Mouse (Mus musculus) fibroblast of lung, adult 2 months (primary cell): ENCODE measurements around the gene Ttc30a2.
A peak's percentile ranks its signal among the peaks of the same experiment; 100 is the strongest.
"Not testable (repeated sequence)": the region's sequence is repeated elsewhere in the genome, so short reads cannot be mapped to it uniquely, and the experiment has no call there.

Experiments used
- DNase-seq: peaks from one replicate; pipeline ENCODE4 v3.0.0-alpha.2; 2011; ENCODE audit warnings: low read depth

Ttc30a2 gene

DNA sequence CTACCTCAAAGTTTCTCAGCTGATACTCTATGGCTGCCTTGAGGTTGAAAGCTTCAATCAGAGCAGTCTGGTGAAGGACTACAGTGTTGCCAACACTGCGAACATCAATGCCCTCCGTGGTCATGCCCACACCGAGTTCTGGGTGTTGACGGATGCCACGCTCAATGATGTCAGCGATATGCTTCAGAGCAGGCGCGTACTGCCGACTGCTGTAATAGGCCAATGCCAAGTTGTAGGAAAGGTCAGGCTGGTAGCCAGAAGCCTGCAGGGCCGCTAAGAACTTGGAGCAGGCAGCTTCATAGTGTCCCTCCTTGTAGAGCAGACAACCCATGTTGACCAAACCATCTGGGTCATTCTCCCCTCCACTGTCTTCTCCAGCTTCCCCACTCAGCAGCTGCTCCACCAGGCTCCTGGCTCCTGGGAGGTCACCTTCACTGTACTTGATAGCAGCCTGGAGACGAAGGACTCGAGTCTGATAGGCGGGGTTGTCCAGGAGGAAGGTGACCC is 3.0 kb upstream of the Ttc30a2 start:
- not testable (repeated sequence) for DNase-seq

DNA sequence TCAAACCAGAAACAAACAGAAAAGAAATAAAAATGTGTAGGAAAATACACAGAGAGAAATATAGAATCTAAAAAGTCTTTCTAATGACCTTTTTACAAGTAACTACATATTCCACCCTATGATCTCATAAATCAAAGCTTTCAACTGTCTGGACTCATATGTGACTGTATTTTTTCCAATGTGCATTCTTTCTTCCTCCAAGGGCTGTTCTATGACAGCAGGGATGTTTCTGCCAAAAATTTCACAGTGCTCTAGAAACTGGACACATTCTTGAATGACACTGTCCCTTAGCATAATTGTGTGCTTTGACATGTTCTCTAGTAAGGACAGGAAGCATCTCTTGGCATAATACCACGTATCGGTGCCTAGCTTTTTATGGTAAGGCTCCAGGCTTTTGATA is 1.9 kb downstream of the Ttc30a2 start:
- DNase-seq = not testable (repeated sequence)

DNA sequence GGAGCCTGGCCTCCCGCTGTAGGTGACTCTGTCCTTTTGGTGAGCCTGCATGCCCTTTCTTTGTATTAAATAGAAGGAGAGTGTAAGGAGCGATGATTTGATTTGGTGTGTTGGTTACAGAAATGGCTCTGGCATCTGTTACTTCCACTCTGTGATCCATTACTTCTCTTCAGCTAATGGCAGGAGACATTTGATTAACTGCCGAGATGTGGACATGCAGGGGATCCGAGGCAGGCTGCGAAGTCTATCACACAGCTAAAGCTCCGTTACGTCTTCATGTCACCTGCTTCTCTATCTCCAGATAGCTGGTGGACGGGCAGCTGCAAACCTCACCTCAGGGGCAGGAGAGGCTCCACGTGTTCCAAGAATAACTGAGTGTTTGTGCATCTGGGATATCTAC is 3.8 kb downstream of the Ttc30a2 start:
- no peak for DNase-seq

DNA sequence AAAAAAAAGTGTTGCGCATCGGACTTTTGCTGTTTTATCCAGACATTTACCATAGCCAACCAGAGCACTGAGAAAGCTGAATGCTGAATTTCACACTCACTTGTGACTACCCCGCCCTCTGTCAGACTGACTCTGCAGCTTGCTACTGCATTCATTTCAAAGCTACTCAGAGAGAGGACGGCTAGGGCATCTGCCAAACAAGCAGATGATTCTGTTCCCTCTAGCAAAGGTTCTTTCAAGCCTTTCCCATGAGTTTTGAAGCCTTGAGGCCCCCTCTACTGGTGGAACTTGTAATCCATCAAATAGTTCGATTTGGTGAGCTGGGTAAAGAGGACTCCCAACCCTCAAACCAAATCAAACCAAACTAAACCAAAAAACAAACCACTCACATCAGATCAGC is 13.0 kb downstream of the Ttc30a2 start:
- DNase-seq = peak; percentile 77

DNA sequence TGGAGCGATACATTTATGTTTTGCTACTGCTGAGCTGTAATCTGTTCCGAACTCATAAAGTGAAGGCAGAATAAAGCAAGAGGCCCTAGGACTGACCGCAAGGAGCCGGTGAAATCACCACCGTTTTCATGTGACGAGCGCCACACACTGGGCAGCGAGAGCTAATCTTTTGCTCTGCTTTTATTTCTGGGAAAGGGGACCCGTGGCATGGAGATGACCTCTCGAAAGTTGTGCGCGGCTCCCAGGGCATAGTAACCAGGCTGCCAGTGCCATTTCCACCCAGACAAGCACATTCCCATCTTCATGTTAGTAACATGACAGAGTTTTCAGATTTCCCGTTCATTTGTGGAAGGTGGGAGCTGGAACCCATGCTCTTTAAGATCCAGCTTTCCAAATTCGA is 13.5 kb downstream of the Ttc30a2 start:
- DNase-seq = peak; percentile 35

DNA sequence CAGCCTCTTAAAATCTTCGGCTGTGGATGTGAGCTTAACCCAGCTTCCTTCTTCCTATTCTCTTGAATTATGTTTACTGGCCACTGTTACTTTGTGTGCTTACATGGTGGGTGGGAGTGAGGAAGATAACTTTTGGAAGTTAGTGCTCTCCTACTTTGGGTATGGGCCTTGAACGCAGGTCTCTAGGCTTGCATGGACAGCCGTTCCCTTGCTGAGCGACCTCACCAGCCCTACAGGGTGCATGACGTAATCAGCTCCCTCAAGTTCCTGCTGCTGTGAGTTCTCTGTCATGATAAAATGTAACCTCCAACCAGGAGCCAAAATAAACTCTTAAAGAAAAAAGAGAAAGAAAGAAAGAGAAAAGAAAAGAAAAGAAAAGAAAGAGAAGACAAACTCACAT is 13.9 kb downstream of the Ttc30a2 start:
- DNase-seq = no peak

DNA sequence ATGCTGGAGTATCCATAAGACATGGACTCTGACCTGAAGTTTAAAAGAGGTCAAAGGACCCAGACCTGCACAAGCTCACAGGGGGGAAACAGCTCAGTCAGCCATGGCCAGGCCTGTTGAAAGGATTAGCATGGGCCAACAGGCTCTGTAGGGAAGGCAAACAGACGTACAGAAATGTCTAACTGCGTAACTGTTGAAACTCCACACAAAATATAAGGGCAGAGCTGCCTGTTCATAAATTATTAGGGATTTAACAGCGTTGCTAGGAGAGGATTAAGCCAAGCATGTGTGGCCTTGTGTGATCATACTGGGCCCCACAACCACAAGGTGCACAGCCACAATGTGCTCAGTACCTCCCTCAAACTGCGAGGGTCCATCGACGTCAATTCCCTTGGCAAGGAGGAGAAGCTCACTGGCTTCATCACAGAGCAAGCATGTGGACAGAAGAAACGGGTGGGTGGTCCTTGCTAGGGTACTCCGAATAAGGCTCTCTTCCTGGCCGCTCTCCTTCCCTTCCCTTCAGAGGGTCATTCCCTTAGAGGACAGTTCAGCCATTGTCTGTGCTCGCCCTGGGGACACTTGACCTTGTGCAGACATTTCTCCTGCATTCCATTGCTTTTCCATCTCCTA is 14.6 kb downstream of the Ttc30a2 start:
- DNase-seq = no peak

DNA sequence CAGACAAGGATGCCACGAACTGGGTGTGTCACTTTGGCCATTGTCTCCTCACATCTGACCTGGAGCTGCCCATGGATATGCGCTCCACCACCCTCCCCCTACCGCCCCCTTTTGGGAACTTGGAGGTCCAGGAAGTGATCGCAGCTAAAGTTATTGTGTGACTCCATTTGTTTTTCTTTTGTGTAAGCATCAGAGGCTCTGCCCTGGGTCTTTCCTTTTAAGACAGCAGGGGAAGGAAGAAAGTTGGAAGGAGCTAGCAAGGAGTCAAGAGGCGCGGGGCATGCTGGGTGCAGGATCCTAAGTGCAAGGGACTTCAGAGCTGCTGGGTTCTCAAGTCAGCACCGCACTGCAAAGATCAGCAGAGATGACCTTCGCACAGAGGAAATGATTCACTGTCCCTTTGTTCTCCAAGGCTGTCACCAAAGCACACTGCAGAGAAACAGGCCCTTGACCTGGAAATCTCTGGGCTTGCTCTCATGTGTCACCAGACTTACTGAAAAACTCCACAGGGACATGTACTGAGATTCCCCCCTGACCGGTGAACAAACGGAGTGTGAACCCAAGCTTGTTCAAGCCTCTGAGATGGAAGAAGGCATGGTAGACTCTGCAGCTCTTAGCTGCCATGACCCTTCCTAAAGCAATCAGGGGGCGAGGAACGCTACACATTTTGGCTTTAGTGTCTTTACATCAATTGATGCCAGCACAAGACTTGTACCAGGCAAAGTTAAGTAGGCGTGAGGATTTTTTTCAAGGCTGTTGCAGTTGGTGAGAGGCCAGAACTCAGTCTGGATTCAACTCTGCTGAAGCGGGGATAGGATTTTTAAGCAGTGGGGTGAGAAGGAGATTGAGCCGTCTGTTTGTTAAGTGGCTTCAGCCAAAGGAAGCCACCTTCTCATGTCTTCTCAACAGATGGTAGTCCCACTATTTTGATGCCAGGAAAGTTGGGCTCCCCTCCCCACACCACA is 17.3 kb downstream of the Ttc30a2 start:
- DNase-seq = no peak

DNA sequence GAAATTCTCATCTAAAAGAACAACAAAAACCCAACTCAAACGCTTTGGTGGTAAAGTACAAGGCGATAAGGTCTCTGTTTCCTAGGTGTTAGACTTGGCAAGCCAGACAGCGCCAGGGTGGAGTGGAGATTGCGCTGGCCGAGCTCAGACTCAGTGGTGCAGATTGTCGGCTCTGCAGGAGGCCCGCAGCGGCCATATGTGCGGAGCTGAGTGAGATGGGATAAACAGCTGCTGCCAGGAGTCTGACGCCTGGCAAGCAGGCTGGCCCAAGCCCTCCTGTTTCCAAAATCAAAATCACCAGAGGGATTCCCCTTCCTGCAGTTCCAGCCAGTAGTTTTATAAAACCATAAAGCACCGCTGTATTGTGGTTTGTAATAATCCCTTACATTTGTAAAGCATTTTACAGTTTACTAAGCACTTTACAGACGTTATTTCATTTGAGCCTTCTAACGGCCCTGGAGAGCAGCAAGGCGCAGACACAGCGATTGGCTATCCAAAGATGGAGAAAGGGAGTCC is 18.1 kb downstream of the Ttc30a2 start:
- DNase-seq = no peak

DNA sequence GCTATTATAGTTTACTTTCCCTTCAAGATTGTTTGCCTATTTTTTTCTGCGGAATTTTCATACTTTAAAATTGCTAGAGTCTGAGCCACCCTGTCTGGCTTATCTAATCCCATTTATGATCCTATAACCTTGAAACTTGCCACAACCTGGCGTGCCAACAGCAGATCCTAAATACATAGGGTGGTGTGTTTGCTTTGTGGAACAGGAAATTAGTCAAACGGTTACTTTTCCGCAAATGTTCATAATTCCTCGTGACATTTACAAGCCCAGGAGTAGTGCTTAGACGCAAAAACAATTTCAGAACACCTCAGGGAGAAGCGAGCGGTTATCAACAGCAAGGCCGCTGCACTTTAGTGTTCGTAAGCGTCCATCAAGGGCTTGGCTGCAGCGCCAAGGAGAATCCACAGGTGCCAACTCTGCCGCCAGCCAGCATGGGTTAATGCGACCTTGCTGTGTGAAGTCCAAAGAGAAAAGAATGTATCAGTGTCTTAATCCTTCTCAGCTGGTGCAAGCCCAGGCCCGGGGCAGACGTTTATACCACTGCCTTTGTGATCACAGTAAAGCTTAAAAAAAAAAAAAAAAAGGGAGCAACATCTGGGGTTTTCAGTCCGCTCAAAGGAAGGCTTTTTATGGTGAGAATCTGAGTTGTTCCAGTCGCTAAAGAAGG is 18.7 kb downstream of the Ttc30a2 start:
- DNase-seq = no peak

DNA sequence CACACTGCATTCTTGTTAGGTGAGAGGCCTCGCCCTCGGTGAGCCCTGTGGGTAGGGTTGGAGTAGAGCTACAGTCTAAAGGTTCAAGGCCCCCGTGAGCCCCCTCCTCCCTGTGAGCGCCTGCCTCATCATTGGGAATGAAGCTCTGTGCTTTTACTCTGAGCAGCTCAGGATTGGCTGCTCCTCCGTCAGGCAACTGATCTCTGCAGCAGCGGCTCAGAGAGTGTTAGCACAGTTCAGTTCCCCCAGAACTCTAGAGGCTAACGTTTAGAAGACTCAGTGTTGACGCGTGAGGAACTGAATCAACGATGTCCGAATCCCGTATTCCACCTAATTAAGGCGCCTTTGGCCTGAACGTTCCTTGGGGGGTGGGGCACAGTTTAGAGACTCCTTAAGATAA is 22.3 kb downstream of the Ttc30a2 start:
- no peak for DNase-seq

DNA sequence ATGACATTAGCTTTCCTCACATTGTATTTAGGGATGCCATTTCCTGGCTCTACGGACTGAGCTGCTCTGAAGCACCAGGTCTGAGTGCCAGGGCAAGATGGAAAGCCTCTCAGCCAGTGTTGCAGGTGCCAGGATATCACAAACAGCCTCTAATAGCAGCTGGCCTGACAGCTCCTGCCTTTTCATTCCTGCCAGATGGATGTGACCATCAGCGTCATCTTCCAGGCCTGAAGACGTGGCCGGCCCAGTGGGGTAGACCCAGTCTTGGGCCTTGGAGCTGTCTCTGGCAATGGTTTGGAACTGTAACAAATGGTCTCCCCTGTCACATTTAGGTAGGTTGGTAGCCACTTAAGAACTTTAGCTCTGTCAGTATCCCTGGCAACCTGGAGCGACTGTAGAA is 24.6 kb downstream of the Ttc30a2 start:
- DNase-seq = no peak

DNA sequence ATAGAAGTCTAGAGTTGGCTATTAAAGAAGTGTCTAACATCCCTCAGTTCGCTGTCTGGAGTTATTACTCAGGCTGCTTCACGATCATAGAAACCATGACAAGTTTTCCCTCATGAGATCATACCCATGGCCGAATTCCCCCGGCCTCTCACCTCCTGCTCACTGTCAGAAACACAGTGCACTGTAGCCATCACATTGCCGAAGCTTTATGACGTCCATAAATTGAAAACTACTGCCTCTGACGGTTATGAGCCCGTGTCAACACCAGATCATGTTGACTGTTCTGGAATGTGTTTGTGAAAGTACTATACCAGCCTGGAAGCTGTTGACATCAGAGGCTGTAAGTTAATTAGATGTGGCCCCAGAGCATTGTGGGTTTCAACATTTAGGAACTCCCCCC is 27.3 kb downstream of the Ttc30a2 start:
- DNase-seq = no peak

DNA sequence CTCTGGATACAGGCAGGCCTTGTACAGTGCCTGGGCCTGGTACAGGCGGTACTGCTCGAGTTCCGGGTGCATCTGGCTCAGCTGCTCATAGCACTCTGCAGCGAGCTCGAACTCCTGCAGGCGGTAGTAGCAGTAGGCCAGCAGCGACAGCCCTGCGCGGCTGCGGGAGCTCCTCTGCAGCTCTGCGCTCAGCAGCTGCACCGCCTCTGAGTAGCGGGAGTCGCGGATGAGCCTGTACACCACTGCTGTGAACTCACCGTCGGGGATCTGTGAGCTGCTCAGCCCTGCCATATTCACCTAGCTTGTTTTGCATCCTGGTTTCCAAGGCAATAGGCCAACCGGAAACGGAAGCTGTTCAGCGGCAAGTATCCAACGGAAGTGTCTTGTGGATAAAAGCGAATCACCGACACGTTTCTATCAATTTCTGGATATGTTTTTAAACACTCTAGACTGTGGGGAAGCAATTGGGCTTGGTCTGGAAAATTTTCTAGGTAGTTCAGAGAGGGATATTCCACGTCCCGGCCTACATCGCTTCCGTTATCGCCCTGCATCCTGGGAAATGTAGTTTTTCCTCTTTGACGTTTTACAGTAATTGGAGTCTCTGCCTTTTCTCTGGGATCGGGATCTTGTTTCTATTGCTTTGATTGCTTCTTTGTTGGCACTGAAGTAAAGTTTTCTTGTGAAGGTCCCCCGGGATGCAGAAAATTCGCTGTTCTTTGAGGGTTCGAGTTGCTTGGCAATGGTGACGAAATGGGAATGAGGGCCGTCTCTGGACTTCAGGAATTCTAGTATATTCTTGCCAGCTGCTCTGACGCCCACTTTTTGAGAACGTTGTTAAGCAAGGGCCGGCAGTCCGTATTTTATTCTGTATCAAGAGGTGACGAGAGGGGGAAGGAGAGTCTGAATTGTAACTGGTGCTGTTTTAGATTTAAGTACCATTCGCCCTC is 39.6 kb downstream of the Ttc30a2 start, which contains the start of gene Ttc30b:
Gene Ttc30b, minus strand, starts transcription at position 469 of the 947 bp plus-strand sequence.
- peak; percentile 63 for DNase-seq

DNA sequence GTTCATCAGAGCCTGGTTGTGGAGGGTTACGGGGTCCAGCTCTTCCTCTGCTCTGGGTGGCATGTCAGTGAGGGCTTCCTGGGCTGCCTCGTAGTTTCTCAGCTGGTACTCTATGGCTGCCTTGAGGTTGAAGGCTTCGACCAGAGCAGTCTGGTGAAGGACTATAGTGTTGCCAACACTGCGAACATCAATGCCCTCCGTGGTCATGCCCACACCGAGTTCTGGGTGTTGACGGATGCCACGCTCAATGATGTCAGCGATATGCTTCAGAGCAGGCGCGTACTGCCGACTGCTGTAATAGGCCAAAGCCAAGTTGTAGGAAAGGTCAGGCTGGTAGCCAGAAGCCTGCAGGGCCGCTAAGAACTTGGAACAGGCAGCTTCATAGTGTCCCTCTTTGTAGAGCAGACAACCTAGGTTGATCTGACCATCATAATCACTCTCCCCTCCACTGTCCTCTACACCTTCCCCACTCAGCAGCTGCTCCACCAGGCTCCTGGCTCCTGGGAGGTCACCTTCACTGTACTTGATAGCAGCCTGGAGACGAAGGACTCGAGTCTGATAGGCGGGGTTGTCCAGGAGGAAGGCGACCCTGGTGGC is 40.4 kb downstream of the Ttc30a2 start:
- DNase-seq = not testable (repeated sequence)

DNA sequence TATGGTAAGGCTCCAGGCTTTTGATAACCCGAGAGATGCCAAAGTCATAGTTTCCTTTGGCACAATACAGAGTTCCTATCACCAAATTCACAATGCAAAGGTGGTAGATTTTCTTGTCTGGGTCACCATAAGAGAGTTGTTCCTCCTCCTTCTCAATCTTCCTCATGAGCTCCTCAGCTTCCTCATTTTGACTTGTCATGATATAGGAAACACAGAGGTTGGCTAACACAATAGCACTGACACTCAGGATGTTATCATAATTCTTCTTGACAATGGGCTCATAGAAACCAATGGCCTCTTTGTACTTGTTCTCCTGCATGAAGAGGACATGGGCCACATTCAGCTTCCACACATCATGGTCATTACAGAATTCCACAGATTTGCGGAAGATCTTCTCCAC is 41.3 kb downstream of the Ttc30a2 start:
- DNase-seq = not testable (repeated sequence)

DNA sequence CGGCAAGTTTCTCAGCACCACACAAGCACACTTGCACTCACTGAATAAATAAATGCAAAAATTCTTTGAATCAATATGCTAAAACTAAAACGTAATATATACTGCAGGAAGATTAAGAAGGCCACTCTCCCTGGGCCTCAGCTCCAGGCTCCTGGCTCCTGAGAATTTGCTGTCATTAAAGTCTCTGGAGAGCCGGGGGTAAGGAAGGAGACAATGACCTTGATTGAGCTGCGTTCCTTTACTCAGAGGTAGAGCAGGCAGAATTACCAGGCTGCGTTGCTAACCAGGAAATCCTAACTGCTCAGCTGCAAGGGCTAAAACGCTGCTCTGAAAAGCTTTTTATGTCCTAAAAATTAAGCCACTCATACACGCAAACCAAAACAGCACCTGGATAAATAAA is 44.4 kb downstream of the Ttc30a2 start:
- DNase-seq = no peak

DNA sequence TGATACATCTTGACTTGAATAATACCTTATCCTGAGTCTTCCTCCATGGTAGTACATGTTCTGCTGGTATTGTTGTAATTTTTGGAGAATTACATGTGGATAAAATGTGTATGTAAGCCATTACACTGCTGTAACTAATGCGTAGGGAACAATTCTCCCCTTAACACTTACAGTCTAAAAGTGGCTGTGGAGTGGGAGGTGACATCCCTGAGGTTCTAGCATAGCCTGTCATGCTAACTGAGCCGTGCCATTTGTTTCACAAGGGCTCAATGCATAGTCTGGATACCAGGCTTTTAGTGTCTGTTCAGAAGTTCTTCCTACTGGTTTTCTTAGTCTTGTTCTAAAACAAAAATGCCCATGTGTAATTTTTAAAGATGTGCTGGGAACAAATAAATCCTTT is 47.0 kb downstream of the Ttc30a2 start:
- DNase-seq = no peak

DNA sequence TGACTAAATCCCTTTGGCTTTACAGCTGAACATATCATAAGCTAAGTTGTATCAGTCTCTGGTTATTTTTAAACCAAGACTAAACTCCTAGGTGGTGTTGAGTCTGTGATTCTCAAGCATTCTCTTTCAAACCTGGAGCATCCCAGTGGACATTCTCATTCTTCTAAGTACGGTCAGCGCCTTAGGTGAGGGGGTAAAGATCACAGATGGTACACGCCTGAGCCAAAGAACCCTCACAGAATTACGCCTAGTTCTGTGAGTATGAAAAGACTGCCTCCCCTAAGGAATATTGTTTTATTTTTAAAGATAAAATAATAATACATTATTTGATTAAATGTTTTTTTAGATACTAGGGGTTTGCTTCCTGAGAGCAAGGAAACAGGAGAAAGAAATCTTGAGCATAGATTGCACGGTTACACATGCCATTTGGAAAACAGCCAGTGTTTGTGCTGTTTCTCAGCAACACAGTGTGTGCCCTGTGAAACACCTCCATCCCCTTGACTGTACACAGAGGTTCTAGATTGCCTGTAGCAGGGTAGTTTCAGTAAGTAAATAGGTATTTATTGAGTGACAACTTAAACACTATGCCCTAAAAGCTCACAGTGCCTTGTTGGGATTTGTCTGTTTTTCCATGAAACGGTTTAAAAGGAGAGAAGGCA is 48.1 kb downstream of the Ttc30a2 start:
- no peak for DNase-seq

DNA sequence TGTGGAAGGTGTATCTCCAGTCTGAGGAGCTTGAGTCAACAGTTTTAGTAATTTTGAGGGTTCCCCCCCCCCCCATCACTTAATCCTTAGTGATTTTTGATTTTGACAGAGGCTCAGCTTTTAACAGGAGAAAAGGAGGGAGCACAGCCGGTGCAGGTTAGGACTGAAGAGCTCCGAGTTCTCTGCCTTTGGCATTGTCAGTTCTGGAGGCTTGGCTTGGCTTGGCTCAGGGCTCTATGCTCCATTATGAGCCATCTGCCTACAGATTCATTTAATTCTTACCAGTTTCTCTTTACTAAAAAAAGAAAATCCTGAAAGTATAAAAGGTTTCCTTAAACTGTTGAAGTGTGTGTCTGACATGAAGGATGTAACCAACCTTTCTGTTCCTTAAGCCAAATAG is 48.8 kb downstream of the Ttc30a2 start:
- DNase-seq = no peak
